Mouse (Mus musculus) stomach, embryonic 16.5 days (tissue): ENCODE results near the gene Lats2. TPM values are rescaled to one million over a fixed set of nuclear protein-coding genes. Genes with fewer than 3 reads are reported as not detected.
"Not testable (repeated sequence)": the region's sequence is repeated elsewhere in the genome, so short reads cannot be mapped to it uniquely, and the experiment has no call there.

Source experiments
- ATAC-seq: fragments of 200-750 bp; cut with Nextera tagmentation; 2 replicates; pipeline ENCODE4 v1.8.0; 2017; ENCODE audit warnings: moderate number of reproducible peaks, moderate TSS enrichment; ENCODE audit not compliant: insufficient read depth, low FRiP score
- H3K27ac ChIP-seq: fragments of 300-500 bp; sonication (generic); 2 replicates; pipeline ENCODE4 v1.5.1; 2014; ENCODE audit warnings: low read length
- H3K27me3 ChIP-seq: fragments of 300-500 bp; sonication (generic); 2 replicates; pipeline ENCODE4 v1.6.1; 2014; ENCODE audit warnings: low read length, control low read depth, mixed read lengths; ENCODE audit not compliant: control insufficient read depth, insufficient read depth
- H3K36me3 ChIP-seq: fragments of 300-500 bp; sonication (generic); 2 replicates; pipeline ENCODE4 v1.6.1; 2014; ENCODE audit warnings: low read length; ENCODE audit not compliant: control insufficient read depth, insufficient read depth
- H3K4me1 ChIP-seq: fragments of 300-500 bp; sonication (generic); 2 replicates; pipeline ENCODE4 v1.6.1; 2014; ENCODE audit warnings: low read length, control low read depth, mixed read lengths; ENCODE audit not compliant: control insufficient read depth, insufficient read depth
- H3K4me2 ChIP-seq: fragments of 300-500 bp; sonication (generic); 2 replicates; pipeline ENCODE4 v1.6.1; 2014; ENCODE audit warnings: low read depth, low read length, mixed read lengths
- H3K4me3 ChIP-seq: fragments of 300-500 bp; sonication (generic); replicated peaks from 2 replicates; pipeline ENCODE4 v1.5.1; 2014; ENCODE audit warnings: mild to moderate bottlenecking, low read length
- H3K9ac ChIP-seq: fragments of 300-500 bp; sonication (generic); 2 replicates; pipeline ENCODE4 v1.6.1; 2014; ENCODE audit warnings: low read length
- H3K9me3 ChIP-seq: fragments of 300-500 bp; sonication (generic); replicated peaks from 2 replicates; pipeline ENCODE4 v1.6.1; 2016; ENCODE audit warnings: low read length, control low read depth; ENCODE audit not compliant: control insufficient read depth
- WGBS: fragments of 180-500 bp; shearing (Covaris S2); extraction: QIAGEN DNeasy Blood & Tissue Kit; methylation state at CpG from one replicate; pipeline ENCODE4 v1.1.7; 2014; 5-methylcytosine and 5-hydroxymethylcytosine counted together
- polyA plus RNA-seq: library from polyadenylated mRNA; unstranded; fragments of >200 nt; fragmentation: Nextera tagmentation; extraction: Ambion mirVana; gene quantifications from 2 replicates; pipeline ENCODE4 v1.2.1, GENCODE M21; 2015

Lats2 gene
- polyA plus RNA-seq, 1 experiment from 2014 or later: 15.8 TPM

DNA sequence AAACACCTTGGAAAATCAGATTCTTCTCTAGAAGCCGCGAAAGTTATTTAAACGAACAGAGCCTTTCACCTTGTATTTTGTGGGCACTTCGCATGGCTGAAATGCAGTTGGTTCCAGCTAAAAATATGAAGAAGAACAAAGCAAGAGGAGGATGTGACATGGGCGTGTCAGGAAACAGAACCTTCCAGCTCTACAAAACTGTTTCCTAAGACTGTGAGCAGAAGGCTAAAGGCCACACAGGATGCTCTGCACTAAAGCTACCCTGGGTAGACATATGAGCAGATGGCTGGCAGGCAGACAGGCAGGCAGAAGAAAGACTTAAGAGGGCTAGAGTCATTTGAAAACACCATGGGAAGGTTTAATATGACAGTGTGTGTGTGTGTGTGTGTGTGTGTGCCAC, 10.9 kb upstream of the Lats2 start:
- Histone ChIP-seq H3K9me3 (no peaks in the 10 kb centered on the region), H3K27ac (no peak overlapping the region), H3K36me3 (no peaks in the 10 kb centered on the region), H3K4me3 (no peak overlapping the region), H3K9ac (no peak overlapping the region), H3K27me3 (no peaks in the 10 kb centered on the region), H3K4me1 (no peaks in the 10 kb centered on the region), H3K4me2 (no peak overlapping the region)
- 88% methylated on average over 5 of the region's 5 CpGs for WGBS
- ATAC-seq: no peak

DNA sequence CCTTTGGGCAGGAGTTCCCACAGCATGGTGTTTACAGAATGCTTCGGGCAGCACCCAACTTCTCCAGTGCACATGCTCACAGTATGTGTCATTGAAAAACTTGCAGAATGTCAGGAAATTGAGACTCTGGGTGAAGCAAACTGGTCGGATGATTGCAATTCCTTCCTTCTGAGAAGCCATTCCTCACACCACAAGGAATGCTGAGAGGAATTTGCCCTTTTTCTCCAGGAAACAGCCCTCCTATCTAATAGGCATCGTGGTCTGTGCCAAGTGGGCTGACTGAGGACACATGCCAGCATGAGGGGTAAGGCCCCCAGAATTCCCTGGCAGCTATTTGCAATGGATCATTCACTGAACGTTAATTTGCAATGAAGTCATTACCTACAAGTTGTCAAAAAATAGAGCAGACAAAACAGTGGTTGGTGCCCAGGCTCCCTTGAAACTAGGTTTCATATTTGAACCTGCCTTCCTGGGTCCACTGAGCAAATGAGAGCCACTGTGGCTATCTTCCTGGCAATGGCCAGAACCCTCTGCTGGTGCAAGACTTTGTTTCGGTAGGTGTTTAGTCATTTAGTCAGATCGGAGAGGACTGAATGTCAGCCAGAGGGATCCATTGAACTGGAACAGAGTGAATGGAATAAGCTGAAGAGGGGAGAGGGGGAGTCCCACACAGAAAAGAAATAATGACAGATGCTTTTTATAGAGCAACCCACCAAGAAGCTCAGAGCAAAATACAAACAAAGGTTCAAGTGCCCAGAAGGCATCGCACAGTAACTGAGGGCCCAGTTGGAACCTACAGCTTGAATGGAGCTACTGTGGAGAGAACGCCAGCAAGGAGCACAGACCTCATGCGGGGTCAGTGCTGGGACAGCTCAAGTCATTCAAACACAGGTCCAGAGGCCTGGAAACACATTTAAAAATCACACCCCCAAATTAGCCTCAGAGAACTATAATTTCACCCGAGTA, 2.5 kb upstream of the Lats2 start:
- peaks cover 3% of the 10 kb centered on the region; the same call in 1 of the 2 replicates for H3K4me1 ChIP-seq
- no peak for ATAC-seq
- 67% methylated on average over 10 of the region's 10 CpGs for WGBS
- H3K27ac ChIP-seq: no peak overlapping the region
- no peak overlapping the region for H3K9ac ChIP-seq
- no peaks in the 10 kb centered on the region for H3K27me3 ChIP-seq
- no peaks in the 10 kb centered on the region for H3K9me3 ChIP-seq
- no peak overlapping the region for H3K4me3 ChIP-seq
- no peak overlapping the region for H3K4me2 ChIP-seq
- no peaks in the 10 kb centered on the region for H3K36me3 ChIP-seq

DNA sequence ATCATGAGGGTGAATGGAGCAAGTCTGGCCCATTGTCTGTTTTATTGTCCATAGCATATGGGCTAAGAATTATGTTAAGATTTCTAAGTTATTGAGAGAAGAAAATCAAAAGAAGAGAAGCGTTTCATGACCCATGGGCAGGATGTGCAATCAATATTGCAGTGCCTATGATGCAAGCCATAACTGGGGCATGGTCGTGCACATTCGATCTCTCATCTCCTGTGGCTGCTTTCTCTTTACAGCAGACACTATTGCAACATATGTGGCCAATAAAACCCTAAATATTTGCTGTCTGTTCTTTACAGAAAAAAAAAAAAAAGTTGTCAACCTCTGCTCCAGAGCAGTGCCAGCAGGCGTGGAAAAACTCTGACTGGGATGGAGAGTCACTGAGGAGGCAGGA, 2.1 kb downstream of the Lats2 start:
- no peak for ATAC-seq
- WGBS: 82% methylated on average over 4 of the region's 4 CpGs
- H3K4me2 ChIP-seq: no peak overlapping the region

DNA sequence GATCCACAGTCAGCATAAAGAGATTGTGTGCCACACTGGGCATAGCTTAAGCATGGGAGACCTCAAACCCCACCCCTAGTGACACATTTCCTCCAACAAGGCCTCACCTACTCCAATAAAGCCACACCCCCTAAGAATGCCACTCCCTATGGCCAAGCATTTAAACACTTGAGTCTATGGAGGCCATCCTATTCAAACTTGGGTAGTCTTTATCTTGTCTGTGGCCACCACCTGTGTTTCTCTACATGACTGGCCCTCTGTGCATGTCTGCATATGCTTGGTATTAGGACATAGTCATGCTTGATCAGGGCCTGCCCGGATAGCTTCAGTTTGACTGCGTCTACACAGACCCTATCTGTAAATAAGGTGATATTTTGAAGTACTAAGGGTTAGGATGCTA, 2.5 kb downstream of the Lats2 start:
- Histone ChIP-seq H3K27me3 (no peaks in the 10 kb centered on the region), H3K27ac (no peak overlapping the region), H3K4me3 (no peak overlapping the region), H3K4me2 (no peak overlapping the region), H3K9ac (no peak overlapping the region), H3K36me3 (no peaks in the 10 kb centered on the region), H3K9me3 (no peaks in the 10 kb centered on the region), H3K4me1 (peaks cover 10% of the 10 kb centered on the region)
- no peak for ATAC-seq
- 91% methylated on average over 2 of the region's 2 CpGs for WGBS

More for the DNA sequence above, 2.1 kb downstream of the Lats2 start:
- H3K27me3 ChIP-seq: no peaks in the 10 kb centered on the region
- H3K9ac ChIP-seq: no peak overlapping the region
- no peaks in the 10 kb centered on the region for H3K36me3 ChIP-seq
- no peak overlapping the region for H3K27ac ChIP-seq
- H3K9me3 ChIP-seq: no peaks in the 10 kb centered on the region
- H3K4me3 ChIP-seq: no peak overlapping the region
- peaks cover 10% of the 10 kb centered on the region for H3K4me1 ChIP-seq

DNA sequence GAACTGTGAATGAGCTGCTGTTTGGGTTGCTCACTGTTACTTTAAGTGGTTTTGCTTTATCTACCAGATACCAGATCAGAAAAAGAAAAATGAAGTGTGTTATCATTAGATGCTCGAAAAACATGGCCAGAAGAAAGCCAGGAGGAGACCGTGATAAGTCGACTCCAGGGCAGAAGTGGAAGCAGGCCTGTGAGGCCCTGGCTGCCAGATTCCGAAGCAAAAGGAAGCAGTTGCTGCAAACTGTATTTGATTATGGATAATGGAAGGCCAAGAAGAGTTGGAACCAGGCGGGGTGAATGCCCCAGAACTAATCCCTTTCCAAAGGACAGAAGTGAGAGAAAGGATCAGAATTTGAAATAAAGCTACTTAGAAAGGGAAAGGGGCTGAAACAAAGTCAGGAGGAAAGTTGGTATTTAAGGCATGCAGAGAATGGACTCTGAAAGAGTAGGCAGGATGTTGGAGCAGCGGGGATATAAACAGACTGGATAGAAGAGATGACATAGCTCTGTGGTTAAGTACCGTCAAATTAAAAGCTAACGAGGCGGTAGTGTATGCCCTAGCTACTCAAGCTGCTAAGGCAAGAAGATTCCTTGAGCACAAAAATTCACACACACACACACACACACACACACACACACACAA, 4.7 kb downstream of the Lats2 start:
- Histone ChIP-seq H3K27me3 (no peaks in the 10 kb centered on the region), H3K9ac (no peak overlapping the region), H3K27ac (peak overlapping the region; percentile 70), H3K4me1 (peaks cover 8% of the 10 kb centered on the region; the same call in 1 of the 2 replicates), H3K4me2 (no peak overlapping the region), H3K9me3 (no peaks in the 10 kb centered on the region), H3K36me3 (no peaks in the 10 kb centered on the region), H3K4me3 (no peak overlapping the region)
- ATAC-seq: peak; percentile 59; the same call in 1 of the 2 replicates
- WGBS: 13% methylated on average over 9 of the region's 9 CpGs

DNA sequence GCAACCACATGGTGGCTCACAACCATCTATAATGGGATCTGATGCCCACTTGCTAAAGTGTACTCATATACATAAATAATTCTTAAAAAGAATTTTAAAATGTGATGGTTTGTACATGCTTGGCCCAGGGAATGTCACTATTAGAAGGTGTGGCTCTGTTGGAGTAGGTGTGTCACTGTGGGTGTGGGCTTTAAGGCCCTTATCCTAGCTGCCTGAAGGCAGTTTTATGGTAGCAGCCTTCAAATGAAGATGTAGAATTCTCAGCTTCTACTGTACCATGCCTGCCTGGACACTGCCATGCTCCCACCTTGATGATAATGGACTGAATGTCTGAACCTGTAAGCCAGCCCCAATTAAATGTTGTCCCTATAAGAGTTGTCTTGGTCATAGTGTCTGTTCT, 7.2 kb downstream of the Lats2 start:
- not testable (repeated sequence) for H3K9ac ChIP-seq, H3K4me3 ChIP-seq, H3K27ac ChIP-seq, H3K9me3 ChIP-seq, ATAC-seq, H3K4me2 ChIP-seq, H3K36me3 ChIP-seq, H3K27me3 ChIP-seq
- H3K4me1 ChIP-seq: peaks cover 12% of the 10 kb centered on the region

DNA sequence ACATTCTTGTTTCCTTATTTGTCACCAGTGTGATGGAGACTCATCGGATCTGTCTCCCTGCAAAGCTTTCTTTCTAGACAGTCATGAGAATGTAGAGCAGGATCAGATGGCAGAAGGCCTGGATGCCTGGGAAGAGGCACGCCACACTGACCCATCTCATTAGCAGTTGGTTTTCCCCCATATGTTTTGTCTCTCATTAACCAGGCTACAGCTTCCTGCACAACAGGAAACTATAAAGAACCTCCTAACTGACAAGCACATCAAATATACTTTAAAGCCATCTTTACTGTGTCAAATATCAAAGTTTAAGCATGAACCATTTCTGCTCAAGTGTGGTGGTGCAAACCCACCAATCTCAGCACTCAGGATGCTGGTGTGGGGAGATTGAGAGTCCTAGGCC, 8.7 kb downstream of the Lats2 start:
- ATAC-seq: no peak
- H3K27me3 ChIP-seq: no peaks in the 10 kb centered on the region
- no peak overlapping the region for H3K9ac ChIP-seq
- peaks cover 12% of the 10 kb centered on the region for H3K4me1 ChIP-seq
- WGBS: 68% methylated on average over 2 of the region's 2 CpGs
- H3K36me3 ChIP-seq: no peaks in the 10 kb centered on the region
- no peak overlapping the region for H3K27ac ChIP-seq
- no peaks in the 10 kb centered on the region for H3K9me3 ChIP-seq
- no peak overlapping the region for H3K4me2 ChIP-seq
- no peak overlapping the region for H3K4me3 ChIP-seq

DNA sequence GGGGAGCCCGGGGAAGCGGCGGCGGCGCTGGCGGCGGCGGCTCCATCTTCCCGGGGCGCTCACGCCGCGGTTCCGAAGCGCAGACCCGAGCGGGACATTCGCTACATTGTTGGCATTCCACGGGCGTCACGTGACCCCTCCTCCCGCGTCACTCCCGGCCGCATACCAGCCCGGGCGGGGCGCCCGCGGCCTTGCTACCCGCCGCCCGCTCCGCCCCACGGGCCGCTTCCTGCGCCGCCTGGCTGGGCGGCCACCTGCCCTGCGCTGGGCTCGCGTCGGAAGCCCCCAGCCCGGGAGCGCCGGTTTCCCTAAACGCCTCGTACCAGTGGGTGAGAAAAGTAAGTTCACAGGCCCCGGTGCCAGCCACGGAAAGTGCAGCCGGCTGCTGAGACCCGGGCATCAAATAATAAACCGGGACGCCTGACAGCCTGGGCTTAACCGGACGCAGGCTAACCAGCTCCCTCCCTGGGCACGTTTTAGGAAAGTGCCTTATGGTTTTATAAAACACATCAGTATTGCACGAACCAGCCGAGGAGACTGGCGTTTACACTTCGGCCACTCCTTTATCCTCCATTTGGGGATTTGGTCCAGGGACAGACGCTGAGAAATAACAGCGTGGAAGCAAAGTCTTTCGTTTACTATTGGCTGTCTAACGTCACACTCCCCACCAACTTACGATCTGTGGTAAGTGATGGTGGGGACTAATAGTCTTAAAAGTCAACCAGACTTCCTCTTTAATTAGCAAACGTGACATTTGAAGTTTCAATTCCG, 12.0 kb downstream of the Lats2 start, which contains the start of gene Gm49361:
Gene Gm49361 (minus strand): TSS at position 103 of the 771 bp plus-strand sequence.
- WGBS: under 1% methylated on average over 67 of the region's 68 CpGs
- peaks cover 11% of the 10 kb centered on the region; the same call in 1 of the 2 replicates for H3K4me1 ChIP-seq

More for the DNA sequence above, 12.0 kb downstream of the Lats2 start, which contains the start of gene Gm49361:
- Histone ChIP-seq H3K27ac (peak within 1 kb of the TSS; percentile 93), H3K36me3 (no peaks in the 10 kb centered on the region), H3K9me3 (no peaks in the 10 kb centered on the region), H3K9ac (peak within 1 kb of the TSS; percentile 97), H3K4me3 (peak within 1 kb of the TSS; percentile 79), H3K27me3 (no peaks in the 10 kb centered on the region), H3K4me2 (peak within 1 kb of the TSS; percentile 79)
- ATAC-seq: peak; percentile 93
